Mouse (Mus musculus): ENCODE measurements at regions not wholly inside any gene's neighbourhood (a gene's known extent, or its start where the extent isn't known, plus 50 kb on each side); places are given as distances from the start of the nearest gene placed in this dataset.

GRCm38 (mm10) chr2:160421216-160421911 is 54.5 kb upstream of the Mafb start:
- TF ChIP-seq EP300 (IDR thresholded peaks at IDR 0.05; ENCODE audit: insufficient read depth, low read depth, low read length), result no peak
- no peak for TF ChIP-seq POLR2A (IDR thresholded peaks at IDR 0.05; ENCODE audit: insufficient read depth, low read depth, low read length)
- TF ChIP-seq CTCF (IDR thresholded peaks at IDR 0.05), result peak; percentile 53
- H3K9ac ChIP-seq (ENCODE audit: low read depth, low read length), result no peak overlapping the region
- H3K27me3 ChIP-seq (ENCODE audit: control insufficient read depth, insufficient read depth, low read length), result no peaks in the 10 kb centered on the region; the same call in 1 of the 2 replicates
- DNase-seq, result peak in 1 of 2 experiments; percentile 13
- WGBS, result 24% methylated on average over 13 of the region's 13 CpGs
- H3K4me1 ChIP-seq (ENCODE audit: control insufficient read depth, insufficient read depth, low read length), result no peaks in the 10 kb centered on the region
- H3K79me2 ChIP-seq (replicated peaks; ENCODE audit: control insufficient read depth, insufficient read depth, low read length), result no peaks in the 10 kb centered on the region
- intact Hi-C loops (cut with DNase I), result no loop called here
- H3K4me3 ChIP-seq, result no peak overlapping the region
- H3K36me3 ChIP-seq (ENCODE audit: control insufficient read depth, insufficient read depth, low read length), result no peaks in the 10 kb centered on the region
- no peak overlapping the region for H3K27ac ChIP-seq

DNA sequence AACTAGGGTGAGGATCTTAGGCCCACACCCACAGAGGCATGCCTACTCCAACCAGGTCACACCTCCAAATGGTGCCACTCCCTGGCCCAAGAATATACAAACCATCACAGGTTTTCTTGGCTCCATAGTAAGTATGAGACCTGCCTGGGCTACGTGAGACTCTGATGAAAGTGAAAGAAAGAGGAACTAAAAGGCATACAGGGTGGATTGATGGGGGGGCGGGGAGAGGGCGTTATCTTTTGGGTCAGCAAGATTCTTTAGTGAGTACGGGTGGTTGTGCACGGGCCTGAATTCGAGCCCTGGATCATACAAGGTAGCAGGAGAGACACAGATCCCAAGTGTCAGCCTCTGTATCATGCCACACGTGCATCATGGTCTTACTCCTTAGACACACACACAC is 57.6 kb upstream of the Mafb start:
- H3K79me2 ChIP-seq (replicated peaks; ENCODE audit: control insufficient read depth, insufficient read depth, low read length), result no peaks in the 10 kb centered on the region
- no peak overlapping the region for H3K9ac ChIP-seq (ENCODE audit: low read depth, low read length)
- no peak for DNase-seq
- no peaks in the 10 kb centered on the region for H3K36me3 ChIP-seq (ENCODE audit: control insufficient read depth, insufficient read depth, low read length)
- TF ChIP-seq EP300 (IDR thresholded peaks at IDR 0.05; ENCODE audit: insufficient read depth, low read depth, low read length) (no peak), POLR2A (IDR thresholded peaks at IDR 0.05; ENCODE audit: insufficient read depth, low read depth, low read length) (no peak), CTCF (IDR thresholded peaks at IDR 0.05) (no peak)
- 88% methylated on average over 7 of the region's 7 CpGs for WGBS
- H3K27me3 ChIP-seq (ENCODE audit: control insufficient read depth, insufficient read depth, low read length), result no peaks in the 10 kb centered on the region; the same call in 1 of the 2 replicates
- no peaks in the 10 kb centered on the region for H3K4me1 ChIP-seq (ENCODE audit: control insufficient read depth, insufficient read depth, low read length)
- no peak overlapping the region for H3K27ac ChIP-seq
- intact Hi-C loops (cut with DNase I), result no loop called here
- H3K4me3 ChIP-seq, result no peak overlapping the region

DNA sequence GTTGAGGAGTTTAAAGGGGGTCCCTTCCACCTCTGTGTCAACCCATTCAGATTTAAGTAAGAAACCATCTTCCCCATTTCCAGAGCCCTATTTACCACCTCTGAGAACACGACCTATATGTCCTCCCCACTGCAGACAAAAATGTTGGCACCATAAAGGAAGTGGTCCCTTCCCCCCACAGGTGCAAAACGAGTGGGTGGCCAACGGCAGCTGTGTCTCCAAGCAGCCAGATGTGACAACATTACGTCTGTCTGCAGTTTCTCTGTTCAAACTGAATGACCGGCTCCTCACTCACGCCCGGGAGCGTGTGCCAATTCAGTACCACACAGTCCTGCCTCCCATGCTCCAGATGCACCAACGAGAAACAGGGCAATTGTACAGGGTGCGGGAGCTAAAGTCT is 60.6 kb upstream of the Mafb start:
- intact Hi-C loops (cut with DNase I), result no loop called here
- no peak overlapping the region for H3K4me3 ChIP-seq
- TF ChIP-seq CTCF (IDR thresholded peaks at IDR 0.05) (no peak), EP300 (IDR thresholded peaks at IDR 0.05; ENCODE audit: insufficient read depth, low read depth, low read length) (no peak), POLR2A (IDR thresholded peaks at IDR 0.05; ENCODE audit: insufficient read depth, low read depth, low read length) (no peak)
- WGBS, result 60% methylated on average over 10 of the region's 10 CpGs
- H3K4me1 ChIP-seq (ENCODE audit: control insufficient read depth, insufficient read depth, low read length), result no peaks in the 10 kb centered on the region
- no peak overlapping the region for H3K27ac ChIP-seq
- DNase-seq, result no peak
- H3K79me2 ChIP-seq (replicated peaks; ENCODE audit: control insufficient read depth, insufficient read depth, low read length), result no peaks in the 10 kb centered on the region
- no peaks in the 10 kb centered on the region; the same call in 1 of the 2 replicates for H3K27me3 ChIP-seq (ENCODE audit: control insufficient read depth, insufficient read depth, low read length)
- H3K9ac ChIP-seq (ENCODE audit: low read depth, low read length), result no peak overlapping the region
- no peaks in the 10 kb centered on the region for H3K36me3 ChIP-seq (ENCODE audit: control insufficient read depth, insufficient read depth, low read length)

GRCm38 (mm10) chr2:160433252-160433651 is 66.4 kb upstream of the Mafb start:
- Histone ChIP-seq H3K9ac (ENCODE audit: low read depth, low read length) (no peak overlapping the region), H3K79me2 (replicated peaks; ENCODE audit: control insufficient read depth, insufficient read depth, low read length) (no peaks in the 10 kb centered on the region), H3K36me3 (ENCODE audit: control insufficient read depth, insufficient read depth, low read length) (no peaks in the 10 kb centered on the region), H3K4me1 (ENCODE audit: control insufficient read depth, insufficient read depth, low read length) (0 out of 2 replicates have a peak, but pooled peaks cover 1% of the 10 kb centered on the region), H3K27me3 (ENCODE audit: control insufficient read depth, insufficient read depth, low read length) (no peaks in the 10 kb centered on the region), H3K27ac (peak overlapping the region; percentile 33), H3K4me3 (no peak overlapping the region)
- DNase-seq, result peak; percentile 78
- intact Hi-C loops (cut with DNase I), result no loop called here
- WGBS, result 22% methylated on average over 10 of the region's 10 CpGs
- TF ChIP-seq POLR2A (IDR thresholded peaks at IDR 0.05; ENCODE audit: insufficient read depth, low read depth, low read length), result no peak
- no peak for TF ChIP-seq CTCF (IDR thresholded peaks at IDR 0.05)
- TF ChIP-seq EP300 (IDR thresholded peaks at IDR 0.05; ENCODE audit: insufficient read depth, low read depth, low read length), result no peak

DNA sequence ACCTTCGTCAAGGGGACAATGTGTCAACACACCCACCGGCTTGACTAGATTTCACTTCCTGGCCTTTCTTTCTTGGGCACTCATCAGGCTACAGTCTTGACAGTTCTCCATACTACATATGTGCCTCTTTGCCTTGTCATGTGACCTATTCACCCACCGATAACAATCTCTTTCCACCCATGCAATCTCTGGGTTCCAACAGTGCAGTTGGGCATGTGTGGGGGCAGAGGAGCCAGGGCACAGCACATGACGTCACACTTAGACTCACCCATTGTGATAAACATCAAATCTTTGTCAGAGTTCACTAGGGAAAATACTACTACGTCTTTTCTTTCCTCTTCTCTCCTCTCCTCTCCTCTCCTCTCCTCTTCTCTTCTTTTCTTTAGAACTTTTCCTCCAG is 67.8 kb upstream of the Mafb start:
- intact Hi-C loops (cut with DNase I), result no loop called here
- no peak for DNase-seq
- no peaks in the 10 kb centered on the region for H3K27me3 ChIP-seq (ENCODE audit: control insufficient read depth, insufficient read depth, low read length)
- no peak overlapping the region for H3K9ac ChIP-seq (ENCODE audit: low read depth, low read length)
- no peaks in the 10 kb centered on the region for H3K36me3 ChIP-seq (ENCODE audit: control insufficient read depth, insufficient read depth, low read length)
- no peak overlapping the region for H3K27ac ChIP-seq
- H3K4me1 ChIP-seq (ENCODE audit: control insufficient read depth, insufficient read depth, low read length), result 0 out of 2 replicates have a peak, but pooled peaks cover 1% of the 10 kb centered on the region
- WGBS, result 58% methylated on average over 5 of the region's 5 CpGs
- TF ChIP-seq EP300 (IDR thresholded peaks at IDR 0.05; ENCODE audit: insufficient read depth, low read depth, low read length), result no peak
- no peak for TF ChIP-seq POLR2A (IDR thresholded peaks at IDR 0.05; ENCODE audit: insufficient read depth, low read depth, low read length)
- no peak for TF ChIP-seq CTCF (IDR thresholded peaks at IDR 0.05)
- H3K4me3 ChIP-seq, result no peak overlapping the region
- H3K79me2 ChIP-seq (replicated peaks; ENCODE audit: control insufficient read depth, insufficient read depth, low read length), result no peaks in the 10 kb centered on the region

- TF ChIP-seq POLR2A (IDR thresholded peaks at IDR 0.05; ENCODE audit: insufficient read depth, low read depth, low read length), result no peak
- no peak for TF ChIP-seq EP300 (IDR thresholded peaks at IDR 0.05; ENCODE audit: insufficient read depth, low read depth, low read length)
- TF ChIP-seq CTCF (IDR thresholded peaks at IDR 0.05), result no peak
- Histone ChIP-seq H3K9ac (ENCODE audit: low read depth, low read length) (no peak overlapping the region), H3K4me3 (no peak overlapping the region), H3K79me2 (replicated peaks; ENCODE audit: control insufficient read depth, insufficient read depth, low read length) (no peaks in the 10 kb centered on the region), H3K4me1 (ENCODE audit: control insufficient read depth, insufficient read depth, low read length) (0 out of 2 replicates have a peak, but pooled peaks cover 1% of the 10 kb centered on the region), H3K27me3 (ENCODE audit: control insufficient read depth, insufficient read depth, low read length) (no peaks in the 10 kb centered on the region), H3K27ac (no peak overlapping the region), H3K36me3 (ENCODE audit: control insufficient read depth, insufficient read depth, low read length) (no peaks in the 10 kb centered on the region)
- 62% methylated on average over 3 of the region's 3 CpGs for WGBS
- intact Hi-C loops (cut with DNase I), result no loop called here
- DNase-seq, result no peak
Observed at GRCm38 (mm10) chr2:160435622-160436021, 68.8 kb upstream of the Mafb start.
